Comparison of ENCODE assay signal across 22 mouse cellular contexts in genomic region chr6:91349620-91350019, GRCm38 (mm10).
A peak's percentile ranks its signal among the peaks of the same experiment; 100 is the strongest.
DNase-seq lines count a peak whose midpoint lies in the region; ATAC-seq lines count a peak whose summit lies in the region.
"Had no signal": no experiment of that assay in that cellular context is flagged by ENCODE, and none has a peak within 500 bp of the region (broad histone marks: within the 10 kb centered on the region; RNA-seq: fewer than 3 reads in every experiment).

No protein-coding gene starts in this region.

- H3K36me3 ChIP-seq in limb, embryonic 13.5 days: no peaks in the 10 kb centered on the region
- H3K36me3 ChIP-seq in limb, embryonic 10.5 days: no peaks in the 10 kb centered on the region
- H3K36me3 ChIP-seq in embryonic facial prominence, embryonic 14.5 days (ENCODE audit: control insufficient read depth, insufficient read depth, low read length): no peaks in the 10 kb centered on the region
- H3K36me3 ChIP-seq: limb, embryonic 12.5 days; lung, embryonic 15.5 days; midbrain, embryonic 15.5 days; neural tube, embryonic 12.5 days had no signal

- DNase-seq in cerebellum, adult 9-11 months: peak; percentile 67
- no peak for DNase-seq in cerebellum, postnatal 36 days
- no peak for DNase-seq in limb, embryonic 10.5 days (ENCODE audit: low spot score)
- DNase-seq in brain, adult 2 months (ENCODE audit: low read depth, low spot score): peak; percentile 64
- no peak for DNase-seq in embryonic facial prominence, embryonic 14.5 days (ENCODE audit: low spot score)
- no peak for DNase-seq in c-Kit-positive CD71-positive TER-119-positive erythroid progenitor cells, embryonic 14.5 days (ENCODE audit: low spot score)
- no peak for DNase-seq in adrenal gland, postnatal 10 days
- DNase-seq: adrenal gland, postnatal 14 days; gastrocnemius, postnatal 10 days; heart, postnatal 14 days; kidney, adult 9 months; kidney, postnatal 10 days; right cerebral cortex, postnatal 14 days; thymus, postnatal 4 days had no signal

- H3K4me1 ChIP-seq in limb, embryonic 13.5 days: peaks cover 6% of the 10 kb centered on the region; the same call in 1 of the 2 replicates
- H3K4me1 ChIP-seq in limb, embryonic 10.5 days: peaks cover 18% of the 10 kb centered on the region
- 0 out of 2 replicates have a peak, but pooled peaks cover 2% of the 10 kb centered on the region for H3K4me1 ChIP-seq in embryonic facial prominence, embryonic 14.5 days (ENCODE audit: control insufficient read depth, insufficient read depth, low read length)
- H3K4me1 ChIP-seq: lung, embryonic 15.5 days had no signal

- H3K4me3 ChIP-seq in limb, embryonic 13.5 days: no peak overlapping the region
- no peak overlapping the region for H3K4me3 ChIP-seq in limb, embryonic 10.5 days
- no peak overlapping the region for H3K4me3 ChIP-seq in embryonic facial prominence, embryonic 14.5 days (ENCODE audit: low read depth, low read length)
- H3K4me3 ChIP-seq: limb, embryonic 12.5 days; lung, embryonic 15.5 days; midbrain, embryonic 15.5 days; neural tube, embryonic 12.5 days had no signal

- H3K4me2 ChIP-seq in limb, embryonic 13.5 days (replicated peaks): no peak overlapping the region
- no peak overlapping the region for H3K4me2 ChIP-seq in embryonic facial prominence, embryonic 14.5 days (ENCODE audit: low read depth, low read length)
- H3K4me2 ChIP-seq: limb, embryonic 12.5 days; liver, embryonic 11.5 days; lung, embryonic 15.5 days; midbrain, embryonic 15.5 days; neural tube, embryonic 12.5 days had no signal

- ATAC-seq in limb, embryonic 13.5 days (ENCODE audit: low FRiP score, low read depth): no peak
- no peak for ATAC-seq in embryonic facial prominence, embryonic 14.5 days (ENCODE audit: low read depth)
- ATAC-seq: intestine, postnatal 0 days; midbrain, embryonic 15.5 days had no signal

- no peaks in the 10 kb centered on the region for H3K9me3 ChIP-seq in limb, embryonic 13.5 days
- no peaks in the 10 kb centered on the region for H3K9me3 ChIP-seq in limb, embryonic 10.5 days (replicated peaks)
- H3K9me3 ChIP-seq in embryonic facial prominence, embryonic 14.5 days (ENCODE audit: control insufficient read depth, low read length): no peaks in the 10 kb centered on the region
- H3K9me3 ChIP-seq: limb, embryonic 12.5 days; lung, embryonic 15.5 days; midbrain, embryonic 15.5 days; neural tube, embryonic 12.5 days had no signal

- H3K27ac ChIP-seq in limb, embryonic 13.5 days: no peak overlapping the region
- H3K27ac ChIP-seq in limb, embryonic 10.5 days: no peak overlapping the region
- no peak overlapping the region for H3K27ac ChIP-seq in embryonic facial prominence, embryonic 14.5 days (replicated peaks; ENCODE audit: low read depth, low read length)
- H3K27ac ChIP-seq: limb, embryonic 12.5 days; lung, embryonic 15.5 days; midbrain, embryonic 15.5 days; neural tube, embryonic 12.5 days had no signal

- H3K9ac ChIP-seq in limb, embryonic 13.5 days: peak overlapping the region; percentile 50; the same call in 1 of the 2 replicates
- 0 out of 2 replicates have a peak overlapping the region, but pooled peaks have one; percentile 5 for H3K9ac ChIP-seq in embryonic facial prominence, embryonic 14.5 days (ENCODE audit: low read depth, low read length)
- H3K9ac ChIP-seq: limb, embryonic 12.5 days; lung, embryonic 15.5 days; midbrain, embryonic 15.5 days; neural tube, embryonic 12.5 days had no signal

- H3K27me3 ChIP-seq in limb, embryonic 13.5 days: no peaks in the 10 kb centered on the region
- peaks cover 38% of the 10 kb centered on the region for H3K27me3 ChIP-seq in limb, embryonic 10.5 days (ENCODE audit: low read depth, poor library complexity, severe bottlenecking)
- H3K27me3 ChIP-seq in embryonic facial prominence, embryonic 14.5 days (replicated peaks; ENCODE audit: control insufficient read depth, insufficient read depth, low read length): no peaks in the 10 kb centered on the region
- H3K27me3 ChIP-seq: lung, embryonic 15.5 days; midbrain, embryonic 15.5 days; neural tube, embryonic 12.5 days; Patski had no signal

- WGBS in limb, embryonic 13.5 days: 45% methylated on average over 9 of the region's 9 CpGs
- WGBS in limb, embryonic 10.5 days: 50% methylated on average over 9 of the region's 9 CpGs
- 46% methylated on average over 9 of the region's 9 CpGs for WGBS in embryonic facial prominence, embryonic 14.5 days

Comparison
In these comparisons a context has a peak if more than half of its experiments do, and no peak if none do; other contexts are left out.
1. DNase-seq: peak in cerebellum, adult 9-11 months (single experiment) and brain, adult 2 months (single experiment); none in cerebellum, postnatal 36 days (0 of 2), limb, embryonic 10.5 days (single experiment), embryonic facial prominence, embryonic 14.5 days (single experiment), c-Kit-positive CD71-positive TER-119-positive erythroid progenitor cells, embryonic 14.5 days (single experiment) and adrenal gland, postnatal 10 days (single experiment).